Mouse (Mus musculus) retina, postnatal 7 days (tissue): ENCODE measurements around the gene Lin7c.

Source experiments
- DNase-seq: peaks from one replicate; pipeline ENCODE4 v3.0.0-alpha.2; 2012; ENCODE audit warnings: low read depth, low spot score

Gene Lin7c

DNA sequence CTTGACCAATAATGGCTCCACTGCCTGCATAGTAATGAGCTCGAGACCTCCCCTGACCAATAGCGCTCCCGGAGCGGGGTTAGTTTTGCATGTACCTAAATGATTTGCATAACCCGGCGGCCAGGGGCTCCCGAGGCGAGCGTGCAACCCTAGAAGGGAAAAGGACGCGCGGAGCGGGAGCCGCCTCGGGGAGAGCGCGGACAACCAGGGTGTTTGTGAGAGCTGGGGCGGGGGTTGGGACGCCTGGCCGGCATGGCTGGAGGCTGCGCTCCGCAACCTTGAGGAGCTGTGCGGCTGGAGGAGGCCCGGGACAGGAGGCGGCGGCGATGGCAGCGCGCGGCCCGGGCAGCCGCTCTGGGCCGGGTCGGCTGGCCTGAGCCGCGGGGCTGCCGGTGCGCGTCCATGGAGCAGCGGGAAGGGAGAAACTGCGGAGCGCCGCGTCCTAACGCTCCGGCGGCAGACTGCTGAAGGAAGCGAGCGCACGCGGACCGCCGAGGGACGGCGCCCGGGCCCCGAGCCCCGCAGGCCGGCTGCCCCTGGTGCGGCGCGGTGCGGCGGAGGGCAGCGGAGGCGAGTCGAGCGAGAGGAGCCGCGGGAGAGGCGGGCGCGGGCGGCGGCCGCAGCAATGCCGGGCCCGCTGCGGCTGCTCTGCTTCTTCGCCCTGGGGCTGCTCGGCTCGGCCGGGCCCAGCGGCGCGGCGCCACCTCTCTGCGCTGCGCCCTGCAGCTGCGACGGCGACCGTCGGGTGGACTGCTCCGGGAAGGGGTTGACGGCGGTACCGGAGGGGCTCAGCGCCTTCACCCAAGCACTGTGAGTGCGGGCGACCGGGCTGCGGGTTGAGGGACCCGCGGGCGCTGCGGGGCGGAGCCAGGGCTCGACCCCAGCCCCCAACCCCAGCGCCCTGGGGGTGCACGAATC is 27.1 kb downstream of the Lin7c start, which contains the start of gene Lgr4:
Gene Lgr4, plus strand, starts transcription at position 152 of the 918 bp plus-strand sequence.
- peak; percentile 93 for DNase-seq

GRCm38 (mm10) chr2:109918592-109919262 is 28.1 kb downstream of the Lin7c start:
- DNase-seq: no peak

- no peak for DNase-seq
These were observed 29.8 kb downstream of the Lin7c start for GRCm38 (mm10) chr2:109920471-109920870.

- no peak for DNase-seq
These were observed 30.8 kb downstream of the Lin7c start for GRCm38 (mm10) chr2:109921298-109922035.

DNA sequence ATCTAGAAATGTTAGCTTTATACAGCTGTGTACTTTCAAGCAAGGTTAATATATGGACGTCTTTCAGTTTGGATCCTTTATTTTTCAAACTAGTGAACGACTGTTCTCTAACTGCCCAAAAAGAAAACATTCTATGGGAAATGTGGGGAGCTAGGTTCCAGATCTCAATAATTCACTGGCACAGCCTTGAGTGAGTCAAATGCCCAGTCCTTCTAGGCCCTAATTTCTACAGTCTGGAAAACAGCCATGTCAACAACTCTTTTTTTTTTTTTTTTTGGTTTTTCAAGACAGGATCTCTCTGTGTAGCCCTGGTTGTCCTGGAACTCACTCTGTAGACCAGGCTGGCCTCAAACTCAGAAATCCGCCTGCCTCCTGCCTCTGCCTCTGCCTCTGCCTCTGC is 31.7 kb downstream of the Lin7c start:
- DNase-seq: no peak

GRCm38 (mm10) chr2:109923031-109923430 is 32.4 kb downstream of the Lin7c start:
- no peak for DNase-seq

DNA sequence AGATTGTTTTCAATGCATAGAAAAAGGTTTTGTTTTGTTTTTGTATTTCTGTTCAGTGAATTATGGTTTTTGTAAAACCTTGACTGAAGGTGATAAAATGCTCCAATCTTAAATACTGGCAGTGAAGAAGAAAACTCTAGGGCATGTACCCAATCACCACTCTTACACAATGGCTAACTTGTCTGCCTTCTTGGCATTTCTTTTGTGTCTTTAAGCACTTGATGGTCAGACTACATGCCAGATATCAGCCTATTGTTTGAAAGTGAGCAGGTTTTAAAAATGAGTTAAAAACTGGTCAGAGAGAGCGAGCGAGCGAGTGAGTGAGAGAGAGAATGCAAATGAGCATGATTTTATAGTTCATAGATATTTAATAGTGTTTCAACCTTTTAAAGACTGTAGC is 33.3 kb downstream of the Lin7c start:
- no peak for DNase-seq

DNA sequence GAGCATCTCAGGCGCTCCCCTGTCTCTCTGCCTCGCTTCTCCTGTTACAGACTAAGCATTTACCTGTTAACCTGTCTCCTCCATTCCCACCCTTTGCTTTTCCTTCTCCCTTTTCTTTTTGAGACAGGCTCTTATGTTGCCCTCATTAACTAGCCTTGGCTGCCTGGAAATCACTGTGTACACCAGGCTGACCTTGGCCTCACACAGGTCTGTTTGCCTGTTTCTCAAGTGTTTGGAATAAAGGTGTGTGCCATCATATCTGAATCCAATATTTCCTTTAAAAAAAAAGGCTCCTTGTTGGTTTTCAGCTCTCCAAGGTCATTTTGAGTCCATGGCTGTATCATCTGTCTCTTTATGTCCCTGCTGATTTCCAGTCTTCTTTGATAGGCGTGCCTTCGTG is 36.3 kb downstream of the Lin7c start:
- no peak for DNase-seq

DNA sequence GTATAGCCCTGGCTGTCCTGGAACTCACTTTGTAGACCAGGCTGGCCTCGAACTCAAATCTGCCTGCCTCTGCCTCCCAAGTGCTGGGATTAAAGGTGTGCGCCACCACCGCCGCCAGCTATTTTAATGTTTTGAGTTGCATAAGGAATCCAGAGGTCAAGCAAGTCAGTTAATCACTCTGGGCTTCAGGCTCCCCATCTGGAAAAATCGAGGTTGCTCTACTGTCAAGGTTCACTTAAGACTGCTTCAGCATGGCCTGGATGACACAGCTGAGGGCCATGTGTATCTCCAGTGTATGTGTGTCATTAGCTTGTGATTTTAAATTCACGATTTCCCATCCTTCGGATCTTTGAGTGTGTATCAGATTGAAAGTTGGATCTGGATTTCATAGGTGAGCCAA is 36.8 kb downstream of the Lin7c start:
- no peak for DNase-seq

DNA sequence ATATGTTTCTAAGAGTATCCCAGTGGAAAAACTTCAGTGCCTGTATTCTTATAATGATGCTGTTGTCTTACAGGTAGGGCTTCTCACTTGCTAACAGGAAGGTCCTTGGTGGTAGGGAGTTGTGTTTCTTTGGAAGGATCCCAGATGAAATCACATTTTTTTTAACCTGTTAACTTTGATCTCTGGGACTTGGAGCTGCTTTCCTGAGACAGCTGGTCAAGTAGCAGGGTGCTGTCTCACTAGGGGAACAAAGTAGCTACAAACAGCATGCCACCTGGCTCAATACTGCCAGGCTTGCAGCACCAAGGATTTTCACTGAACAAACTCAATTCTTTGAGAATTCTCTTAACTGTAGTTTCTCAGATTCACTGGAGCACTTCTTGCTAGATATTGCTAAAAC is 37.2 kb downstream of the Lin7c start:
- DNase-seq: no peak

GRCm38 (mm10) chr2:109928791-109929190 is 38.1 kb downstream of the Lin7c start:
- no peak for DNase-seq

DNA sequence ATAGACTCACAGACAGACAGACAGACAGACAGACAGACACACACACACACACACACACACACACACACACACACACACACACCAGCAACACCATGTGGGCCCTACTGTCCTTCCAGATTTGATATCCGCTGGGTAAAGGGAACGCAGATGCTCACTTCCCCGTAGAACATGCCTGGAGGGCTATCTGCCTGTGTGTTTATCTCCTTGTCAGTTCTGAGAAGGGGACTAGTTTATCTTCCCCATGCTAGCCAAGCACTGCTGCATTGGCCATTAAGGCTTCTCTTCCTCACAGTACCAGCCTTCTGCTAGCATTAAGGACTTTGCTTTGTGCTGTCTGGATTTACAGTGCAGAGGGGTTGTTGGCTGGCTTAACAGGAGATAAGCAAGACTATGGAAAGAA is 38.6 kb downstream of the Lin7c start:
- no peak for DNase-seq

GRCm38 (mm10) chr2:109930366-109930765 is 39.7 kb downstream of the Lin7c start:
- DNase-seq: no peak

GRCm38 (mm10) chr2:109930771-109931170 is 40.1 kb downstream of the Lin7c start:
- no peak for DNase-seq

GRCm38 (mm10) chr2:109931978-109932780 is 41.5 kb downstream of the Lin7c start:
- no peak for DNase-seq

GRCm38 (mm10) chr2:109933151-109933550 is 42.5 kb downstream of the Lin7c start:
- no peak for DNase-seq

DNA sequence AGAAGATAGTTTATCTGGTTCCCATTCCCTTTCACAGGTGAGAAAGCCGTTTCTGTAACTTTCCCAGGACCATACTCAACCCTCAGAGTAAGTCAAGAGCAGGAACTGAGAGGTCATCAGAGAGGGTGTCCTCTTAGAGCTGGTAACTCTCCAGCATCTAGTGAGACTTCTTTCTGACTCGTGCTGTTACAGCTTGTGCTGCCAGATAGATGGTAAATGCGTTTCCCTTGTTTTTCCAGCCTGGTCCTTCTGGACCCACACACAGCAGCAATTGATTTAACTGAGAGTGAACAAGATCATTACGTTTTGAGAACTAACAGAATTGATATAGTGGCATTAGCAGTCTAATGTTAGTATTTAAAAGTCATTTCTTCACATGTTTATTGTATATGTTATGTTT is 43.4 kb downstream of the Lin7c start:
- no peak for DNase-seq

DNA sequence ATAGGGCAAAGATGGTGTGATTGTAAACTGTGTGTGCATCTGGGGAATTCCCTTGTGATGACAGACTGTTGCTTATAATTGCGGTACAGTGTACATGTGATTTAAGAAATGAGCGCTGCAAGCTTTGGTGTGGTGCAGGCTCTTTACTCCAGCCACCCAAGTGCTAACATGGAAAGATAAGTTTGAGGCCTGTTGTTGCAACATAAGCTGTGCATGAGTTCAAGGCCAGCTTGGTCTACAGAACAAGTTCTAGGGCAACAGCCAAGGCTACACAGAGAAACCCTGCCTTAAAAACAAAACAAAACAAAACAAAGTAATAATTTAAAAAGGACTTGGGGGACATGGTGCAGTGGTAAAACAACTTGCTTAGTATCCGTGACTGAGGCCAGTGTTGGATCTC is 44.5 kb downstream of the Lin7c start:
- DNase-seq: no peak

DNA sequence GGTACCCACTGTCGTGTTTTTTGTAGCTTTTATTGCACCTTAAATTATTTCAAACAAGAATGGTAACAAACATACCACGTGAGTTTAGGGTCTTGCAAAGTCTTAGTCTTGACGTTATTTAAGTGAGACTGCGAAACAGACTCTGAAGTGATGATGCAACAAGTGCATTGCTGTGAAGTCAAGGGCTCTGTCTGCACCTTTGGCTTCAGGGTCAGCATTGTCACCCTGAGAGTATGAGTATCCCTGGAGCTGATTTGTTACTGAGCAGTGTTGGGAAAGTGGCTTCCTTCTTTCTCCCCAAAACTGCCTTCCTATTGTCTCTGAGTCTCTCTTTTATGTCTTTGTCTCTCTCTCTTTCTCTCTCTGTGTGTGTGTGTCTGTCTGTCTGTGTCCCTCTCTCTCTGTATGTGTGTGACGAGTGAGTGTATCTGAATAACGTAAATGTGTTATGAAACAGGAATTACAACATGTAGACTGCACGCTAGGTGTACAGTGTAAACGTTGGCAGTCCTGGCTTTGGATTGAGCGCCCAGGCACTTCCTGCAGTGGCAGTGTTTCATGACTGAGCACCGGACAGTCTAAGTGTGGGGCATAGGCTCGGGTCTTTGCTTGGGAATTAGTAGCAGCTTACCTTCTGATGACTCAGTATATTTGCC is 45.2 kb downstream of the Lin7c start:
- no peak for DNase-seq

DNA sequence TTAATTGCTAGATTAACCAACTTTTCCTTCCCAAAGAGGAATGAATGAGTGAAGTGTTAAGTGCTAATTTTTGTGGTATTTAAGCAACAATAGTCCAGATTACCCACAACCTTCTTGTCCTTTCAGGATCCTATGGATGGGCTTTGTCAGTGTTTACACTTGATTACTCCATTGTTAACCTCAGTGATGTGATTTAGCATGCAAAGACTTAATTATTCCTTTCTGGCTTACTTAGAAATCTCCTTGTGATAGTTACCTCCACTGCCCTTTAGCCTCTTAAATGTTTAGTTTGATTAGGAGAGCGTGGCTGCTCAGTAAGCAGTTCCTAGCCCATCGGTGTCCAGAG is 45.7 kb downstream of the Lin7c start:
- DNase-seq: no peak

GRCm38 (mm10) chr2:109941973-109942444 is 51.4 kb downstream of the Lin7c start:
- DNase-seq: no peak
